Comparison of ENCODE assay signal across 14 mouse cellular contexts in the genomic region with DNA sequence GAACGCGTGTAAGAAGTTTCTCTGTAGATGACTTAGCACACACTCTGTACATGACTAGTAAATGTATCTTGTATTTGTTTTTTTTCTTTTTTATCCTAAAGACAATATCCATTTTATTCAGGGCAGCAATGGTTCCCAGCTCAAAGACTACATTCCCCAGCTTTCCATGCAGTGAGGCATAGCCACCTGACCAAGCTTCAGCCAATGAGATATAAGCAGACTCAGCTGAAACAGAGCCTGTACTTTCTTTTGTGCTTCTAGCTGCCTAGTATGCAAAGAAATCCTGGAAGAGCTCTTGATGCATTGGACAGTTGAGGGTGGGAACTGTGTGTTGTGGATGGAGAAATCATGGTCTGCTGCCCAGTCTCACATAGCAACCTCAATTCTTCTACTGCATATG.
DNase-seq lines count a peak whose midpoint lies in the region; ATAC-seq and TF ChIP-seq lines count a peak whose summit lies in the region.
"Had no signal": no experiment of that assay in that cellular context is flagged by ENCODE, and none has a peak within 500 bp of the region (broad histone marks: within the 10 kb centered on the region; RNA-seq: fewer than 3 reads in every experiment).

No protein-coding gene starts in this region.

- no peaks in the 10 kb centered on the region for H3K79me2 ChIP-seq in C2C12 (ENCODE audit: control insufficient read depth, insufficient read depth)

- H3ac ChIP-seq in C2C12 (ENCODE audit: control insufficient read depth, insufficient read length, low read depth): no peak overlapping the region

- peak; percentile 35 for DNase-seq in embryo, embryonic 10.5 days (ENCODE audit: low spot score)
- no peak for DNase-seq in embryo, embryonic 11 days
- DNase-seq in left cerebral cortex, adult 11 months (ENCODE audit: low spot score): peak; percentile 9
- no peak for DNase-seq in left cerebral cortex, postnatal 36 days (ENCODE audit: low spot score in 2 of 2)
- DNase-seq in cerebellum, adult 11-12 months: no peak
- DNase-seq in spleen, postnatal 4 days (ENCODE audit: low spot score in 2 of 2): no peak
- DNase-seq: cerebellum, postnatal 36 days; heart, adult 2 months; kidney, postnatal 4 days; spleen, adult 18-20 months; thymus, adult 18-20 months had no signal

- WGBS in hindbrain, embryonic 16.5 days: 97% methylated on average over 2 of the region's 2 CpGs

- no peak overlapping the region for H3K9ac ChIP-seq in hindbrain, embryonic 16.5 days (ENCODE audit: low read depth, low read length)
- H3K9ac ChIP-seq: limb, embryonic 12.5 days had no signal

- no peak overlapping the region for H3K4me2 ChIP-seq in hindbrain, embryonic 16.5 days (ENCODE audit: low read length)
- H3K4me2 ChIP-seq: limb, embryonic 12.5 days had no signal

- no peaks in the 10 kb centered on the region for H3K36me3 ChIP-seq in C2C12 (ENCODE audit: control insufficient read depth, insufficient read depth)
- H3K36me3 ChIP-seq in hindbrain, embryonic 16.5 days (ENCODE audit: control insufficient read depth, insufficient read depth, low read length): no peaks in the 10 kb centered on the region
- H3K36me3 ChIP-seq: limb, embryonic 12.5 days had no signal

- no peak overlapping the region for H3K4me3 ChIP-seq in C2C12 (ENCODE audit: insufficient read depth, poor library complexity, severe bottlenecking)
- no peak overlapping the region for H3K4me3 ChIP-seq in hindbrain, embryonic 16.5 days (ENCODE audit: low read length)
- H3K4me3 ChIP-seq: heart, adult 2 months; limb, embryonic 12.5 days had no signal

- peak; percentile 94 for ATAC-seq in hindbrain, embryonic 16.5 days

- no peaks in the 10 kb centered on the region for H3K9me3 ChIP-seq in hindbrain, embryonic 16.5 days (ENCODE audit: control insufficient read depth, low read length)
- H3K9me3 ChIP-seq: limb, embryonic 12.5 days had no signal

- no peaks in the 10 kb centered on the region for H3K79me3 ChIP-seq in C2C12 (ENCODE audit: low read depth)

- intact Hi-C loops in left cerebral cortex, postnatal 36 days (cut with DNase I): no loop called here

- peaks cover 1% of the 10 kb centered on the region for H3K27me3 ChIP-seq in C2C12 (ENCODE audit: control insufficient read depth, insufficient read depth, insufficient read length)
- H3K27me3 ChIP-seq in hindbrain, embryonic 16.5 days (replicated peaks; ENCODE audit: control insufficient read depth, insufficient read depth, low read length): no peaks in the 10 kb centered on the region
- H3K27me3 ChIP-seq: limb, embryonic 12.5 days had no signal

- TF ChIP-seq CTCF in C2C12 (IDR thresholded peaks at IDR 0.05; ENCODE audit: control insufficient read depth, insufficient read depth, insufficient read length): no peak

- H3K27ac ChIP-seq in hindbrain, embryonic 16.5 days (ENCODE audit: low read depth, low read length): no peak overlapping the region
- H3K27ac ChIP-seq: heart, adult 2 months; limb, embryonic 12.5 days had no signal

- no peaks in the 10 kb centered on the region for H3K4me1 ChIP-seq in hindbrain, embryonic 16.5 days (ENCODE audit: control insufficient read depth, insufficient read depth, low read depth, low read length)

TF ChIP-seq in C2C12, 6 proteins besides CTCF, POLR2A, EP300 and RAD21:
- TF ChIP-seq CEBPB (IDR thresholded peaks at IDR 0.05; ENCODE audit: low read depth): no peak
- no peak for TF ChIP-seq MYOG (IDR thresholded peaks at IDR 0.05; ENCODE audit: control insufficient read depth, extremely low read depth, insufficient read length)
- TF ChIP-seq MYOD1 (IDR thresholded peaks at IDR 0.05; ENCODE audit: control insufficient read depth, insufficient read length, low read depth): no peak
- no peak for TF ChIP-seq MAX (IDR thresholded peaks at IDR 0.05)
- TF ChIP-seq USF1 (IDR thresholded peaks at IDR 0.05; ENCODE audit: low read depth): peak; percentile 67

Comparison
In these comparisons a context has a peak if more than half of its experiments do, and no peak if none do; other contexts are left out.
1. DNase-seq: peak in embryo, embryonic 10.5 days (single experiment) and left cerebral cortex, adult 11 months (single experiment); none in embryo, embryonic 11 days (single experiment), left cerebral cortex, postnatal 36 days (0 of 2), cerebellum, adult 11-12 months (single experiment) and spleen, postnatal 4 days (0 of 2).